Comparison of ENCODE assay signal across 8 mouse cellular contexts in genomic region chr19:43752489-43753225, GRCm38 (mm10). TPM values are rescaled to one million over a fixed set of nuclear protein-coding genes. Genes with fewer than 3 reads are reported as not detected.
DNase-seq lines count a peak whose midpoint lies in the region; ATAC-seq and TF ChIP-seq lines count a peak whose summit lies in the region.

Cutc (plus strand) TSS chr19:43752996.
Cox15 (minus strand) TSS chr19:43753000.

- peak; percentile 90 for TF ChIP-seq POLR2A in lung, adult 2 months (IDR thresholded peaks at IDR 0.05; ENCODE audit: borderline replicate concordance, extremely low read depth, low read depth, low read length)

- peaks cover 0 to 4% of the 10 kb centered on the region in 2 experiments; a peak in 1 of 4 replicates for H3K4me1 ChIP-seq in ES-E14 (ENCODE audit: control insufficient read depth in 2 of 2, insufficient read depth in 2 of 2, low read length in 2 of 2, poor library complexity in 1 of 2)
- peaks cover 16% of the 10 kb centered on the region for H3K4me1 ChIP-seq in forebrain, embryonic 15.5 days
- peaks cover 4% of the 10 kb centered on the region for H3K4me1 ChIP-seq in lung, adult 2 months (ENCODE audit: control insufficient read depth, insufficient read depth, low read length)

- under 1% methylated on average over 62 of the region's 62 CpGs for WGBS in forebrain, embryonic 15.5 days
- WGBS in lung, adult 2 months: under 1% methylated on average over 62 of the region's 62 CpGs

- peak within 1 kb of the TSS; percentile 93 for H3K9ac ChIP-seq in ES-E14 (ENCODE audit: insufficient read depth, low read depth, low read length, poor library complexity, severe bottlenecking)
- H3K9ac ChIP-seq in forebrain, embryonic 15.5 days (replicated peaks): peak within 1 kb of the TSS; percentile 80

- H3K36me3 ChIP-seq in ES-E14 (ENCODE audit: control insufficient read depth, insufficient read depth, low read length, poor library complexity, severe bottlenecking): peaks cover 16% of the 10 kb centered on the region
- peaks cover 23% of the 10 kb centered on the region for H3K36me3 ChIP-seq in forebrain, embryonic 15.5 days

- intact Hi-C loops in heart, postnatal 25 days (cut with DNase I): loop anchor here (5.0 to 10.0 kb wide), 2 partner anchors 75 to 258 kb away; no protein-coding TSS in a partner anchor

- in situ Hi-C loops in ES-E14 (cut with MboI; ENCODE audit: low sequenced_read_pairs in 2 of 2, unreplicated experiment in 2 of 2): no loop called here

- TF ChIP-seq CTCF in lung, adult 2 months (IDR thresholded peaks at IDR 0.05; ENCODE audit: insufficient read depth, low read length): no peak

- peak; percentile 90 for DNase-seq in ES-E14 (ENCODE audit: low read depth, low spot score)
- peak; percentile 95 for DNase-seq in cerebellum, adult 11-12 months
- peak; percentile 96 for DNase-seq in heart, postnatal 25 days (ENCODE audit: low spot score)
- DNase-seq in layer of hippocampus, adult 18-20 months (ENCODE audit: low spot score in 2 of 2): peak; percentile 94 to 97
- DNase-seq in lung, adult 2 months: peak; percentile 97
- DNase-seq in thymus, adult 18-20 months: peak; percentile 97

- peak; percentile 95 for ATAC-seq in forebrain, embryonic 15.5 days (replicated peaks)
- peak; percentile 90 for ATAC-seq in neutrophil, adult 5-6 weeks (ENCODE audit: extremely low read depth, insufficient number of reproducible peaks, low FRiP score, poor library complexity, severe bottlenecking)

- H3K4me2 ChIP-seq in forebrain, embryonic 15.5 days (replicated peaks): peak within 1 kb of the TSS; percentile 59

- H3K4me3 ChIP-seq in ES-E14 (ENCODE audit: insufficient read depth in 1 of 2, low read depth in 1 of 2, low read length in 2 of 2, poor library complexity in 1 of 2, severe bottlenecking in 1 of 2): peak within 1 kb of the TSS; percentile 78 to 90
- peak within 1 kb of the TSS; percentile 68 for H3K4me3 ChIP-seq in forebrain, embryonic 15.5 days
- peak within 1 kb of the TSS; percentile 67 for H3K4me3 ChIP-seq in lung, adult 2 months (replicated peaks; ENCODE audit: extremely low read depth, low read depth, low read length)

- no peaks in the 10 kb centered on the region for H3K9me3 ChIP-seq in ES-E14 (ENCODE audit: control insufficient read depth, insufficient read depth, low read depth, low read length)
- H3K9me3 ChIP-seq in forebrain, embryonic 15.5 days: no peaks in the 10 kb centered on the region

- peak within 1 kb of the TSS; percentile 32 for H3K27ac ChIP-seq in ES-E14 (ENCODE audit: insufficient read depth, low read depth, low read length, poor library complexity, severe bottlenecking)
- peak within 1 kb of the TSS; percentile 99 for H3K27ac ChIP-seq in forebrain, embryonic 15.5 days (replicated peaks)

- no peaks in the 10 kb centered on the region for H3K27me3 ChIP-seq in forebrain, embryonic 15.5 days

TF ChIP-seq in ES-E14, 5 proteins besides CTCF, POLR2A, EP300 and RAD21:
- TF ChIP-seq ZNF384 (IDR thresholded peaks at IDR 0.05; ENCODE audit: low read depth, low read length) (no peak), HCFC1 (IDR thresholded peaks at IDR 0.05; ENCODE audit: borderline replicate concordance, insufficient read depth, low read length) (peak; percentile 70; the same call in 1 of the 2 replicates), ZC3H11A (IDR thresholded peaks at IDR 0.05; ENCODE audit: borderline replicate concordance, low read depth, low read length) (no peak), MAFK (IDR thresholded peaks at IDR 0.05; ENCODE audit: insufficient read depth, low read depth, low read length) (no peak), CHD2 (IDR thresholded peaks at IDR 0.05; ENCODE audit: low read depth, low read length) (0 out of 2 replicates have a peak, but pooled peaks have one; percentile 30)

RNA-seq across cellular contexts. Expression of gene Cutc, which starts in this region (rescaled TPM):
- total RNA-seq in ES-E14 (2012; rRNA removed): 2.9 and 3.8 TPM in 2 replicates
- 7.5 and 7.8 TPM in 2 replicates for polyA plus RNA-seq in forebrain, embryonic 15.5 days (2015; fragmentation: Nextera tagmentation; extraction: Ambion mirVana)
- 10 to 100 TPM; 11.1 to 11.7 TPM for total RNA-seq in heart, postnatal 25 days (2021)
- 1 to 10 TPM; 5.2 to 7.8 TPM for total RNA-seq in layer of hippocampus, adult 18-20 months (2021)
- 2.6 and 4.8 TPM in 2 replicates for polyA plus RNA-seq in lung, adult 2 months (2012; rRNA removed)
- total RNA-seq in neutrophil, adult 5-6 weeks (2017): 16.6 and 17.1 TPM in 2 replicates

RNA-seq across cellular contexts. Expression of gene Cox15, which starts in this region (rescaled TPM):
- 16.9 and 19.8 TPM in 2 replicates for total RNA-seq in ES-E14 (2012; rRNA removed)
- 9.7 and 13.0 TPM in 2 replicates for polyA plus RNA-seq in forebrain, embryonic 15.5 days (2015; fragmentation: Nextera tagmentation; extraction: Ambion mirVana)
- total RNA-seq in heart, postnatal 25 days (2021): 10 to 100 TPM; 27.8 to 34.4 TPM
- 10 to 100 TPM; 11.8 to 16.5 TPM for total RNA-seq in layer of hippocampus, adult 18-20 months (2021)
- 7.8 and 10.4 TPM in 2 replicates for polyA plus RNA-seq in lung, adult 2 months (2012; rRNA removed)
- 12.1 and 14.7 TPM in 2 replicates for total RNA-seq in neutrophil, adult 5-6 weeks (2017)

Comparison
In these comparisons a context has a peak if more than half of its experiments do, and no peak if none do; other contexts are left out.
1. Peak in every context shown above with its lines: DNase-seq, ATAC-seq, H3K4me3 ChIP-seq and H3K27ac ChIP-seq.